Mouse (Mus musculus) spleen, adult 18-20 months (tissue): ENCODE data around the gene Prkaa1.

Experiments used
- DNase-seq, 2 experiments: peaks; one replicate each; pipeline ENCODE4 v3.0.0; 2022; ENCODE audit warnings: mixed read lengths in 2 of 2

Prkaa1 gene

DNA sequence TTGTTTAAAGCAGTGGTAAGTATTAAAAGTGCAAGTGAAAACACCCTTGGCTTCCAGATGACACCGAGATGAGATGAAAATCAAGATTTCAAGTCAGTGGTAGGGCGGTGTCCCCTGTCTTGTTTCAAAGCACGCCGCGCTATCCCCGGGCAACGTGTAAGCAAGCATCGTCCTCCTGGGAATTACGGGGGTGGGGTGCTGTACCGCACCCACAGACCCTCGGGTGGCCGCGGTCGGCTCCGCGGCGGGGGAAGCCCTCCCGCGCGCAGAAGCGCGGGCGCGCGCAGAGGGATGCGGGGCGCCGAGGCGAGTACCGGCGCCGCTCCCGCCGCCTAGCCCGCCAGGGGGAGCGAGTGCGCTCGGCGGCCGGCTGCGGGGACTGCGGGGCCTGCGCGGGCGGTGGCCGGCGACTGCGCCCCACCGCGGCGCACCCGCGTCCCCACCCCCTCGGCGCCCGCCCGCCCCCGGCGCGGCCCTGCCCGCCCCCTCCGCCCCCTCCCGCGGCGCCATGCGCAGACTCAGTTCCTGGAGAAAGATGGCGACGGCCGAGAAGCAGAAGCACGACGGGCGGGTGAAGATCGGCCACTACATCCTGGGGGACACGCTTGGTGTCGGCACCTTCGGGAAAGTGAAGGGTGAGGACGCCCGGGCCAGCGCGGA lies at the start of gene Prkaa1:
Prkaa1 (plus strand) TSS at position 501 of the 660 bp plus-strand sequence.
- peak; percentile 62 to 65 for DNase-seq

DNA sequence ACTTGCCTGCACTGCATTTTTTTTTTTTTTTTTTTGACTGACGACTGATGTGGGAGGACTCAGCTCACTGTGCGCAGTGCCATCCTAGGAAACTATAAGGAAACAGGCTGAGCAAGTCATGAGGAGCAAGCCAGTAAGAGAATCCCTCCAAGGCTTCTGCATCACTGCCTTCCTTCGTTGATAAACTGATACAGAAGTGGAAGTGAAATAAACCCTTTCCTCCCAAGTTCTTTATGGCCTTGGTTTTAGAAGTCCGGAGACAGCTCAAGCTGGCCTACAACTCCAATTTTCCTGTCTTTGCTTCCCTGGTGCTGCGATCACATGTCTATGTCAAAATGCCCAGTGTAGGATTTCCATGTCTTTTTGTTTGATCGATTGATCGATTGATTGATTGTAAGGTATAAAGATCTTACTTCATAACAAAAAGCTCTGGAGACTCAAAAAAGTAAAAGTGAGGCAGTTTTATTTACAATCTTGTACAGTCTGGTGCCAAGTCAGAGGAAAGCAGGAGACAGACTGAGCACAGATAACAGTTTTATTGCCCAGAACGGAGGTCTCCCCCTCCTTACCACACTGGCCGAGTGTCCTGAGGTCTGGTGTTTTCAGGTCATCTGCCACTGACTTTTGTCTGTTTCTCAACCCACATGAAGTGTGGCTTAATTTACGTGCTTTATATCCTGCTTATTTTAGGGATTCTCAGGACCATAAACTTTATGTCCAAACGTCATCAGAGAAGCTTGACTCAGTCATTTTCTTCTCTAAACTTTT lies 47.9 kb upstream of the Prkaa1 start:
- DNase-seq, result no peak

DNA sequence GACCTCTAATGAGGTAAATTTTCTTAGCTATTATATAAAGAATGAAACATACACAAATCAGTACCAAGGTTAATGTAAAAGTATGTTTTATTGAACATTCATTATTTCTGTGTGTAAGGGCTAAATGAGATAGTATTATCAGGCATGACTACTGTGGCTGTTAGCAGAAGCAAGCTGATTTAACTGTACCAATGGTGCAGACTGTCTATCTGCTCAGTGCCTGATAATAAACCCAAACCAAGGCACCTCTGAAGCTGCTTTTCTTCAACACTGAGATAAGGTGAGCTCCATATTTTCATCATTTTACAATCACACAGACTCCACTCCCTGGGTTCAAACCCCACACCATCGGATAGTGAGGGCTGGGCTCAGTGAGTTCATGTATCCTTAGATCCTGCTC lies 46.3 kb upstream of the Prkaa1 start:
- DNase-seq, result no peak

DNA sequence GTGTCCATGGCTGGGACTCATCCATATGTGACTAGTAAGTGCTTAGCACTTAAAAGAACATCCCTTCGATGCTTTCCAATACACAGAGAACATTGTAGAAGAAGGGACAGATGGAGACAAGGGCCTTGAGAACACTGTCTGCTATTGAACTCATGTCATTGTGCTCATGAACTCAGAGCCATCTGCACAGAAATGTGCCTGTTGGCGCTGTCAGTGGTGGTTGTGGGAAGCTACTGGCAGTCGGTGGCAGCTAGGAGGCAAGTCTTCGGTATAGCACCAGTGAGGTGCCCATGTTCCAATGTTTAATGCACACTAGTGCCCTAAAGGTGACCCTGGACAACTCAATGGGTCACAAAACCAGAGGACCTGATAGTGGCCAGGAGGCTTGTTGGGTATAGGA lies 41.3 kb upstream of the Prkaa1 start:
- DNase-seq, result no peak

DNA sequence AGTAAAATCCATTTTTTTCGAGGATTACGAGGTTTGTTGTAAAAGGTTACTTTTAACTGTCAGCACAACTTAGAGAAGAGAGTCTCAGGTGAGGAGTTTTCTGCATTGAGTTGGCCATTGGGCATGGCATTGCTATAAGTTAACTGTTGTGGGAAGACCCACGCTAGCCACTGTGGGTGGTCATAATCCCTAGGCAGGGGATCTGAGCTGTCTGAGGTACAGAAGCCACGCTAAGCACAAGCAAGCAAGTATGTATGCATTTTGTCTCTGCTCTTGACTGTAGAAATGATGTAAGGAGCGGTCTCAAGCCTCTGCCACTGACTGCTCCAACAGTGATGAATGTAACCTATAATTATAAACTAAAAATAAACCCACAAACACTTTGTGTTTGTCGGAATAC lies 37.8 kb upstream of the Prkaa1 start:
- DNase-seq, result no peak

DNA sequence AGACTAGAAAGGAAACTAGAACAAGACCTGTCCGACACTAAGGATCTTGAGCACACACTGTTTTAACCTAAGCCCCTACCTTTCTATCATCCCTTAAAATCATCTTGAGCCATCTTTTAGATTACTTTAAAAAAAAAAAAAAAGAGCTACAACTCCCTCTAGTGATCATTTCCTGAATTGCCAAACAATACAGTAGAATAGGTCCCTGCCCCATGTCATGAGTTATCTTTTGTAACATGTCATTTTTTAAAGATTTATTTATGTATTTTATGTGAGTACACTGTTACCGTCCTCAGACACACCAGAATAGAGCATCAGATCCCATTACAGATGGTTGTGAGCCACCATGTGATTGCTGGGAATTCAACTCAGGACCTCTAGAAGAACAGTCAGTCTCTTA lies 37.4 kb upstream of the Prkaa1 start:
- DNase-seq, result no peak

DNA sequence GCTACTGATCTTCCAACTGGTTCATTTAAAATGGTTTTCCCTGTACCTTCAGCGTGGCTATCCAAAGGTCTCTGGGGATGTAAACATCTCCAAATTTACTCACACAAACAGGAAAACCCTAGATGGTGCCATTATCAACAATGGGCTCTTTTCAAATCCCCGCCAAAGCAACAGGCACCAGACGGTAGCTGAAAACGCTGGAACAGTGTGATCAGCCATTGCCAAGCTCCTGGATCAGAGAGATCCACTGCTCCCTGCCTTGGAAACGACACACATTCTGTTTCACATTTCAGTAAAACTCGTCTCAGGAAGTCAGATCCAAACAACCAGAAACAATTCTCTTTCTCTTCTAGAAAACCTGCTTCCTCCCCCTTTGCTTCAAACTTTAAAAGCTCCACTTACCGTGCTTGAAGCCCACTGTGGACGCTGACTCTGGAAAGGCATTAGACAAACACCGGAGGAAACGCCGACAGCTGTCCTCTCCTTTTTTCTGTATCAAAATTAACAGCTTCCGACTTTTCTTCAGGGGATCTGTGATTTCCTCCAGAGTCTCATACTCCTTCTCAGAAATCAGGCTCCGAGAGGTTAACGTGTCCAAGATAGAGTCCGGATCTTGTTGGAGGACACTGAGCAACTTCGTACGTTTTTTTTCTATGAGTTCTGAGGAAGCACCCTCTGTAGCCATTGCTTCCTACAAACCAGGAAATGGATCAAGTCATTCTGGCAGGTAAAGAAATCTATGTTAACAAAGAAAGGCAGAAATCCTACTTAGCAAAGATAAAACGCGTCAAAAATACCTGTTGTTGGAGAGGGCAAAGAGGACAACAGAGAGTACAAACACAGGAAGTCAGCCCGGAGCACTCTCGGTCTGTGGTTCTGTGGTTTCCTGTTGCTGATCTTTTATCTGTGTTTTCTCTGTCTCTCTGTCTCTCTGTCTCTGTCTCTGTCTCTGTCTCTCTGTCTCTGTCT lies 35.7 kb upstream of the Prkaa1 start, which contains the start of gene Card6:
Card6 (minus strand) TSS at position 854 of the 969 bp plus-strand sequence.
- peak; percentile 36 to 44 for DNase-seq

DNA sequence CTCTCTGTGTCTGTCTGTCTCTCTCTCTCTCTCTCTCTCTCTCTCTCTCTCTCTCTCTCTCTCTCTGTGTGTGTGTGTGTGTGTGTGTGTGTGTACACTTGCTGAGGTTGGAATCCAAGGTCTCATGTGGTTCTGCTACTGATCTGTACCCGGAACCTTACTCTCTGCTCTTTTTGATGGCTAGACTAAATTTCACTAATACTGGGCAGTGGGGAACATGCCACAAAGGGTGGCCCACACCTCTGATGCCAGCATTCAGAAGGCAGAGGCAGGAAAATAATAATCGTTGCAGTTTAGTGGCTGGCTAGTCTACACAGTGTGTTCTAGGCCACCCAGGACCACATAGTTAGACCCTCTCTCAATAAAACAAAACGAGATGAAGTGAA lies 35.0 kb upstream of the Prkaa1 start:
- no peak for DNase-seq

DNA sequence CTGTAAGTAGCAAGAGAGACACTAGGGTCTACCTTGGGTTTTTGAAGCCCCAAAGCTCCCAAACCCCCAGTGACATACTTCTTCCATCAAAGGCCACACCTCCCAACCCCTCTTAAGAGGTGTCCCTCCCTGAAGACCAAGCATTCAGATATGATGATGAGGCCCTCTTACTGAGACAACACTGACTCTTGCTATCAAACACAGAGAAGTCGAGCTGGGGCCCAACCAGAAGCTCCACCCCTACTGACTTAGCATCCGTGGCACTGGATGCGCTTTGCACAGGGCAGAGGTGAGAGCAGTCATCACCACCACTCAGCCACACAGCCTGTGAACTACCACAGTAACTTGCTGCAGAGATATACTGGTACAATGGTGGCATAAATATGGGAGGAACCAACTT lies 31.0 kb upstream of the Prkaa1 start:
- no peak for DNase-seq

DNA sequence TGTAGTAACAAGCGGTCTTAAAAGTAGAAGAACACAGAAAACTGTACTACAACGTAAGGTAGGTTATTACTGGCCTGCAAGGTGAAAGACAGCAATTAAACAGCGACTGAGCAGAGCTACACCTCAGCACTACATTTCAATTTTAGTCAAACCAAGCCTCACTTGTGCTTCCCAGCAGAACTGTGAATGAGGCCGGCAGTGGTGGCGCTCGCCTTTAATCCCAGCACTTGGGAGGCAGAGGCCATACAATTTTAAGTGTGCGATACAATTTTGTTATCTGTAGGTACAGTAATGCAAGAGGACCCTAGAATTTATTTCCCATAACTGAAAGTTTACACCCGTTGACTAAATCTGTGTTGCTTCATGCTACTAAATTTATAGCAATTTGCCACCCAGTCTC lies 28.5 kb upstream of the Prkaa1 start:
- no peak for DNase-seq

DNA sequence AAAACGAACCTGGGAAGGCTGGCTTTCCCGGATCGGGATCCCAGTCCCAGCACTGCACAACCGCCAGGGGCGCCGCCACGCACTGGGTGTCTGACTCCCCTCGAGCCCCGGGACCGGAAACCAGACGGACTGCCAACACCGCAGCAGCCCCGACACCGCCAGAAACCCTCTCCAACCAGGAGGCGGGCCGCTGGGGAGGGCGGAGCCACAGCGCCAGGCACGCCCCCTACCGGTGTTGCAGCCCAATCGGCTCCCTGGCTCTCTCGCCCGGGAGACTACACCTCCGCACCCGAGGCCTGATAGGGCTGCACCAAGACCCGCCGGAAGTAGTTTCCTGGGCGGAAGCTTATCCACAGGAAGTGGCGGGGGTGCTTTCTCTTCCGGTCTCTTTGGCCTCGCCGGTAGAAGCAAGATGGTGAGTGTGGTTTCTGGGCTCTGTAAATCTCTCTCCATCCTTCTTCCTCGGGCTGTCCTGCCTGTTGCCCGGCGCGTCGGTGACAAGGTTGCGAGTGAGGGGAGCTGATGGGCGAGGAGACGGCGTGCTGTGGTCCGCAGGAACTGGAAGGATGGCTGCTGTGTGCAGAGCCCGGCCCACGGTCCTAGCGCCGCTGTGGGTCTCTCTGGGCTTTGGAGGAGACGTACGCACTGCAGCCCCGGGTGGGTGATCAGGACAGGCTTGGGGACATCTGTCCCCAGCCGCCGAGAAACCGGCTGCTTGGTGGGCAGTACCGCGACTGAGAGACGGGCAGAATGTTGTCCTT lies 27.2 kb upstream of the Prkaa1 start, which contains the start of gene Rpl37:
Rpl37 (plus strand) TSS at position 376 of the 761 bp plus-strand sequence.
- DNase-seq, result peak; percentile 97 to 98

DNA sequence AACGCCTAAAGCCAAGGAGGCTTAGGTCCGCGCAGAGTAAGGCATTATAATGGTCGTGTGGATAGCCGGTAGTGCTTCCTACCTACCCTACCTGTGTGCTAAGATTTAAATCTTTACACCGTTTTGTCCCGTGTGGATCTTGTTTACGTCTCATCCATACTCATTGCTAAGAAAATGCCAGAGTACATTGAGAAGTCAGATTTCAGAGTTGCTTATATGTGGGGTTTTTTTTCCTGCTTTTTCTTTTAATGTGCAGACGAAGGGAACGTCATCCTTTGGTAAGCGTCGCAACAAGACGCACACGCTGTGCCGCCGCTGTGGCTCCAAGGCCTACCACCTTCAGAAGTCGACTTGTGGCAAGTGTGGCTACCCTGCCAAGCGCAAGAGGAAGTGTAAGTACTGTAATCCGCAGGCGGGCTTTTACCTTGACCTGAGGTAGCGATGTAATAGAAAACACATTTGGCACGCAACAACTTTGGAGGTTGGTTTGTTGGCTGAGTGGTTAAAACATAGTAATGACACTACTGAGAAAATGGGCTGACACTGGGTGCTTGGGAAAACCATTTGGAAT lies 26.5 kb upstream of the Prkaa1 start:
- DNase-seq, result peak in 1 of 2 experiments; percentile 31

DNA sequence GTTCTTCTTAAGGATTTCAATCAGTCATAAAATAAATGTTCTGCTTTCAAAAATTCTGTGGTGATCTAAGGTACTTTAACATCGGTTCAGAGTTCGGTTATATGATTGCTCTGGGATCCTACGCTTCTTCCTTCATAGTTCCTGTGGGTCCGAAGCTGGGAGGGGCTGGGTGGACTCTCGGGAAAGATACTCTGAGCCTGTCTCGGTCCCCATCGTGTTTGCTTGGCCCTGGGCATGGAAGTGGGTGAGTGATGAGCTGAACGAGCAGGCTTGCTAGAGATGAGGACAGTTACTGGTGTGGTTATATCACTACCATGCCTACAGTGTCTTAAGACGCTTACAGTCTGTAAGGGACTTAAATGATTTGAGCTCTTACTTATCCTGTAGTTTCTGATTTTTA lies 25.0 kb upstream of the Prkaa1 start:
- DNase-seq, result no peak

DNA sequence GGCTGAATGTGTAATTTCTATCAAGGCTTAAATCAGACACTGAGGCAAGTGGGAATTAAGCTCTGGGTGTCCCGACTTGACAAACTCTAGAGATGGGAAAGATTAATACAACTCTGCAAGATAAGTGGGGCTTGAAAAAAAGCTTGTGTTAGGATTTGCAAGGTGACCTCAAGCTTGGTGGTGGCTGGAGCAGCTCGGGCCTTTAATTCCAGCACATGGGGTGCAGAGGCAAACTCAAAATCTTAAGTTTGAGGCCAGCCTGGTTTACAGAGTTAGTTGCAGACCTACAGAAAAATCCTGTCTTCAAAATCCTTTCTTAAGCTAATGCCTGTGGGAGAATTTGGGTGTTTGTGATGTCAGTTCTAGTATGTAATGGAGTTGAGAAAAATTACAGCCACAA lies 24.5 kb upstream of the Prkaa1 start:
- DNase-seq, result no peak

DNA sequence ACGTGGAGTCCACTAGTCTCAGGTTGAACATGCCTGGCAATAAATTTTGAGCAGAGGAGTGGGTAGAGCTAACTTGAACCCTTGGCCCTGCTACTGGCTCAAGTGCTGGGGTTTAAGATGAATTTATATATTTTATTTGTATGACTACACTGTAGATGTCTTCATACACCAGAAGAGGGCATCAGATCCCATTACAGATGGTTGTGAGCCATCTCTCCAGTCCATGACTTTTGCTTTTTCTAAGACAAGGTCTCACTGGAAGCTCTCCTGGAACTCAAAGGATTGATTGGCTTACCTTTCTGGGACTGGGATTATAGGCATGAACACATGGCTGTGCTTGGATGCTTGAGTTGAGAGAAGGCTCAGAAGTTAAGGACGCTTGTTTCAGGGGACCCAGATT lies 24.0 kb upstream of the Prkaa1 start:
- DNase-seq, result no peak

DNA sequence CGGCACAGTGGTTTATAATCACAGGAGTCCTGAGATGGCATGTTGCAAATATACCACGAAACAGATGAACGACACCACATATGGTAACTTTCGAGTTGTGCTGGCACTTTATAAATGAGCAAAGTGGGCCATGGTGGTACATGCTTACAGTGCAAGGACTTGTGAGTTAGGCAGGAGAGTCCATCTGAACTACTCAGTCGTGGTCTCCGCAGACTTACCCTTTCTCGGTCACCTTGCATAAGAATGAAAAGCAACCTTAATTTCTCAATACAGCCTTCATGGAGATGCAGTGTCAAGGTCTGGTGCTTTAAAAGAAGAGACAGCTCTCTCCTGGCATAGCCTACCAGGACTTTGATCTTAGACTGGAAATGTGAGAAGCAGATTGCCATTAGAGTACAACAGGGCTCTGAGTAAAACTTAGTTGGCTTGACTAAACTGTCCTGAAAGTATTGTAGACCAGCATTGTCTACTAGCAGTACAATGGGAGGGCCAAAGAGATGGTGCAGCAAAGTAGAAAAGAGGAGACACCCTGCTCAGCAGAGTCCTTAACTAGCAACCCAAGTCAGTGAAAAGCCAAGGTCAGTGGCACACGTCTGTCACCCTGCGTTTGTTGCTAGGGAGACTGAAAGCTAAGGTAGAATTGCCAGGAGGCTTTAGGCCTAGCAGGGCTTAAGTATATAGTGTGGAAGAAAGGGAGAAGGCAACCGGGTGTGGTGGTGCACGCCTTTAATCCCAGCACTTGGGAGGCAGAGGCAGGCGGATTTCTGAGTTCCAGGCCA lies 21.9 kb upstream of the Prkaa1 start:
- DNase-seq, result no peak

DNA sequence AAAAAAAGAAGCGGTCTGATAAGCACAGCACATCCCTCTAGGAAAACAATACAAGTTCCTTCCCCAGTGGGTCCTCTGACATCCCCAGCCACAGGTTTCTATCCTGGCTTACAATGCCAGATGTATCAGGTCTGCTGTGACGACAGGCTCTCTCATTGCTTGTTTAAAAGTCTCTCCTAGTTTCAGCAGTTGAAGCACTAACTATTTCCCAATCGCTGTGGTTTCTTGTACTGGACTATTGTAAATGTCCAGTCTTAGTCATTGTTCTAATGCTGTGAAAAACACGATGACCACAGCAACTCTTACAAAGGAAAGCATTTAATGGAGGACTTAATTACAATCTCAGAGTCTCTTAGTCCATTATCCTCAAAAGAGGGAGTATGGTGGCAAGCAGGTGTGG lies 17.2 kb upstream of the Prkaa1 start:
- no peak for DNase-seq

DNA sequence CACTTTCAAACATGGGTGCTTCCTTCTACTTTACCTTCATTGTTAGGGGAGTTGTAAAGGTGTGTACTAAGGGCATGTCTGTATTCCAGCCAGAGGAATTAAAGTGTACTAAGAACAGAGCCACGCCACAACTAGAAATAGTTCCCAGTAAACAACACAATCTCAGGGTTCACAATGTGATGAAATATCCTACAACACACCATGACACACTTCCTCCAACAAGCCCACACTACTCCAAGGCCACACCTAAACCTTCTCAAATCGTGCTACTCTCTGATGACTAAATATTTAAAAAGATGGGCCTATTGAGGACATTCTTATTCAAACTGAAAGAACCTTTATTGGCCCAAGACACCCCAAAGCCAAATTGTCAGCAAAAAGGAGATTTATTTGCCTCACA lies 16.2 kb upstream of the Prkaa1 start:
- no peak for DNase-seq

DNA sequence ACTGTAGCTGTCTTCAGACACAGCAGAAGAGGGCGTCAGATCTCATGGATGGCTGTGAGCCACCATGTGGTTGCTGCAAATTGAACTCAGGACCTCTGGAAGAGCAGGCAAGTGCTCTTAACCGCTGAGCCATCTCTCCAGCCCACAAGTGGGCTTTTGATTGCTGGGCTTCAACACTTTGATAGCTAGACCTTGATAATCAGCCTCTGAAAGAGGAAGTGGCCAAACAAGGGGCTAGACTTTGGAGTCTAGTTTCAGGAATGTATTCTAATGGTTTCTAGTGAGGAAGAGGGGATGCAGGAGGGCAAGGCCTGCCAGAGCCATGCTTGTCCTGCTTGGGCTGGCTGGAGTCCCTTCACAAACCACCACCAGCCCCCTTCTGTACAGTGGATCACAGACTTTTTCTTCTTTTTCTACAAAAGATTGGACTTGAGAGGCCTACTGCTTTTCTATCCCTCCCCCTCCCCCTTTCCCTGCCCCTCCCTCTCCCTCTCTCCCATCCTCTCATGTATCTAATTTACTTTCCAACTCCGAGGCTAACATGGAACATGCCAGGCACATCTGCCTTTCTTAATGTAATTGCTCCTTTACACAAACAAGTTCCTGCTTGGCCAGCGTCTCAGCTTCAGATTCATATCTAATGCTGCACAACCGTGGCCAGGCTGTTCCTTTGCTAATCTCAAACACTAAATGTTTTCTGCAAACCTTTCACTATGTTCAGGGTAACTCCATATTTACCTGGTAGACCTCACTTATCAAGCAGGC lies 15.3 kb upstream of the Prkaa1 start:
- DNase-seq, result no peak

DNA sequence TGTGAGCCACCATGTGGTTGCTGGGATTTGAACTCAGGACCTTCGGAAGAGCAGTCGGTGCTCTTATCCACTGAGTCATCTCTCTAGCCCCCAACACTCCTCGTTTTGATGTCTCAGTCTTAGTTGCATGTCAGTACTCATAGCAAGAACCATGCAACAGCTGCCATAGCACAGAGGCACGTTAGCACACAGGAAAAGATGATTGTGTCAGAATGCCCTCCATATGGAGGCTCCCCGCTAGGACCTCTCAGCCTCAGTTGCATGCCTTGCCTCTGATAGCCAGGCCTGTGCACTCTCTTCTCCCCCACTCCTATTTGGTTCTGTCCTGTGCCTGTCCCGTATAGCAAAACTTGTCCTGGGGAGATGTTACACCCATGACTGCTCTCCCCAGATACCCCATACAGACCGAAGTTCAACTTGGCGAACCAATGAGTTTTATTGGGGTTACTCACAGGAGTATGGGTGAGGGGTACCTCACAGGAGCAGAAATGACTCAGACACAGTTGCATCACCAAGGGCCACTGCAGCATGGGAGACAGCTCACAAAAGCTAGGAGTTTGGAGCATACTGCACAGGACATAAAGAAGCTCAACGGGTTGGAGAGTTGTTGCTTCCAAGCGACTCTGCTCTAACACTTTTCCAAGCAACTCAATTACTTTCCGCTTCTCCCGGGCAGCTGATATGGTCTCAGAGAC lies 14.4 kb upstream of the Prkaa1 start:
- no peak for DNase-seq
